Mouse (Mus musculus) cortical plate, adult 2 months (tissue): Measurements from ENCODE around the gene S1pr4. TPM values are rescaled to one million over a fixed set of nuclear protein-coding genes. Genes with fewer than 3 reads are reported as not detected.
A peak's percentile ranks its signal among the peaks of the same experiment; 100 is the strongest.

ENCODE experiments used
- H3K27ac ChIP-seq: fragments of 200-500 bp; 2 replicates; pipeline ENCODE4 v1.5.1; 2012; ENCODE audit warnings: low read length, control low read depth, inconsistent platforms; ENCODE audit not compliant: insufficient read depth
- H3K4me1 ChIP-seq: fragments of 200-500 bp; 2 replicates; pipeline ENCODE4 v1.6.1; 2011; ENCODE audit warnings: low read length; ENCODE audit not compliant: control insufficient read depth, insufficient read depth
- H3K4me3 ChIP-seq: fragments of 200-500 bp; 2 replicates; pipeline ENCODE4 v1.5.1; 2011; ENCODE audit warnings: mild to moderate bottlenecking, low read length, control low read depth; ENCODE audit not compliant: insufficient read depth
- CTCF ChIP-seq: fragments of 200-500 bp; IDR thresholded peaks from 2 replicates; pipeline ENCODE4 v1.5.1; 2011; ENCODE audit warnings: mild to moderate bottlenecking, control low read depth, low read length; ENCODE audit not compliant: insufficient read depth; ENCODE audit errors: extremely low read depth
- POLR2A ChIP-seq: fragments of 200-500 bp; IDR thresholded peaks from 2 replicates; pipeline ENCODE4 v1.6.1; 2011; ENCODE audit warnings: mild to moderate bottlenecking, low read length, control low read depth; ENCODE audit not compliant: insufficient read depth; ENCODE audit errors: extremely low read depth
- polyA plus RNA-seq: library from polyadenylated mRNA; depleted of rRNA; stranded (reverse); fragments of >200 nt; gene quantifications from 2 replicates; pipeline ENCODE4 v1.2.3, GENCODE M21; 2012; rRNA removed

S1pr4 gene
- polyA plus RNA-seq, 1 experiment: 1.1 TPM

GRCm38 (mm10) chr10:81452237-81452946 lies 47.5 kb downstream of the S1pr4 start:
- TF ChIP-seq POLR2A (no peak), CTCF (no peak)
- Histone ChIP-seq H3K4me3 (no peak overlapping the region), H3K27ac (no peak overlapping the region), H3K4me1 (no peaks in the 10 kb centered on the region)

- Histone ChIP-seq H3K4me1 (no peaks in the 10 kb centered on the region), H3K27ac (no peak overlapping the region), H3K4me3 (no peak overlapping the region)
- TF ChIP-seq POLR2A (no peak), CTCF (no peak)
These were observed 48.6 kb downstream of the S1pr4 start for GRCm38 (mm10) chr10:81451365-81451745.

- H3K27ac ChIP-seq: no peak overlapping the region
- TF ChIP-seq POLR2A (no peak), CTCF (no peak)
- H3K4me1 ChIP-seq: no peaks in the 10 kb centered on the region
- H3K4me3 ChIP-seq: no peak overlapping the region
These were observed 49.1 kb downstream of the S1pr4 start for GRCm38 (mm10) chr10:81450641-81451364.

GRCm38 (mm10) chr10:81450140-81450539 lies 49.8 kb downstream of the S1pr4 start:
- H3K4me3 ChIP-seq: no peak overlapping the region
- TF ChIP-seq CTCF: peak; percentile 100
- TF ChIP-seq POLR2A: no peak
- no peaks in the 10 kb centered on the region for H3K4me1 ChIP-seq
- H3K27ac ChIP-seq: no peak overlapping the region

Other genes with a start within 250 kb of the S1pr4 start
- gene Matk, start 247.2 kb downstream of the S1pr4 start, polyA plus RNA-seq: 475 and 540 TPM in 2 replicates
- gene Mrpl54, start 233.2 kb downstream of the S1pr4 start, polyA plus RNA-seq: 61.1 and 64.7 TPM in 2 replicates
- gene Apba3, start 233.2 kb downstream of the S1pr4 start, polyA plus RNA-seq: 52.1 and 58.2 TPM in 2 replicates
- gene Tjp3, start 208.6 kb downstream of the S1pr4 start, polyA plus RNA-seq: 0.15 and 0.17 TPM in 2 replicates
- gene Pip5k1c, start 207.2 kb downstream of the S1pr4 start, polyA plus RNA-seq: 414 and 443 TPM in 2 replicates
- 32.2 and 33.0 TPM in 2 replicates for gene Cactin, start 179.0 kb downstream of the S1pr4 start, polyA plus RNA-seq
- gene Tbxa2r, start 171.4 kb downstream of the S1pr4 start, polyA plus RNA-seq: 2.7 and 2.9 TPM in 2 replicates
- gene Gipc3, start 156.9 kb downstream of the S1pr4 start, polyA plus RNA-seq: 1.2 and 1.4 TPM in 2 replicates
- gene Hmg20b, start 149.7 kb downstream of the S1pr4 start, polyA plus RNA-seq: 34.4 and 36.3 TPM in 2 replicates
- 30.1 and 30.8 TPM in 2 replicates for gene Mfsd12, start 142.6 kb downstream of the S1pr4 start, polyA plus RNA-seq
- gene 4930404N11Rik, start 134.3 kb downstream of the S1pr4 start, polyA plus RNA-seq: 0.45 and 0.52 TPM in 2 replicates
- gene Fzr1, start 121.6 kb downstream of the S1pr4 start, polyA plus RNA-seq: 75.5 and 76.0 TPM in 2 replicates
- gene Dohh, start 115.7 kb downstream of the S1pr4 start, polyA plus RNA-seq: 106 and 108 TPM in 2 replicates
- 5.8 and 5.9 TPM in 2 replicates for gene Gm48551, start 115.7 kb downstream of the S1pr4 start, polyA plus RNA-seq
- gene Gm48552, start 111.1 kb downstream of the S1pr4 start, polyA plus RNA-seq: 6.8 and 7.8 TPM in 2 replicates
- gene Smim24, start 107.1 kb downstream of the S1pr4 start, polyA plus RNA-seq: 2.5 and 3.0 TPM in 2 replicates
- 52.2 and 54.5 TPM in 2 replicates for gene Nfic, start 44.5 kb downstream of the S1pr4 start, polyA plus RNA-seq
- gene Celf5, start 17.4 kb downstream of the S1pr4 start, polyA plus RNA-seq: 307 and 309 TPM in 2 replicates
- 124 and 129 TPM in 2 replicates for gene Ncln, start 3.7 kb downstream of the S1pr4 start, polyA plus RNA-seq
- gene Gna15, start 24.1 kb upstream of the S1pr4 start, polyA plus RNA-seq: 3.4 and 3.9 TPM in 2 replicates
- gene Gna11, start 45.1 kb upstream of the S1pr4 start, polyA plus RNA-seq: 147 and 154 TPM in 2 replicates
- gene Aes, start 59.4 kb upstream of the S1pr4 start, polyA plus RNA-seq: 897 and 916 TPM in 2 replicates
- 97.8 and 112 TPM in 2 replicates for gene Tle2, start 74.4 kb upstream of the S1pr4 start, polyA plus RNA-seq
- 21.2 and 25.3 TPM in 2 replicates for gene Tle6, start 100.9 kb upstream of the S1pr4 start, polyA plus RNA-seq
- 3.7 and 4.2 TPM in 2 replicates for gene BC025920, start 106.1 kb upstream of the S1pr4 start, polyA plus RNA-seq
- 31.2 and 33.3 TPM in 2 replicates for gene Sirt6, start 127.7 kb upstream of the S1pr4 start, polyA plus RNA-seq
- gene Ankrd24, start 128.4 kb upstream of the S1pr4 start, polyA plus RNA-seq: 143 and 144 TPM in 2 replicates
- gene Gm10778, start 148.9 kb upstream of the S1pr4 start, polyA plus RNA-seq: 3.1 and 3.3 TPM in 2 replicates
- 5.0 and 7.1 TPM in 2 replicates for gene Zfp433, start 204.7 kb upstream of the S1pr4 start, polyA plus RNA-seq